Comparison of ENCODE assay signal across 7 mouse cellular contexts in genomic region chr12:71217866-71218522, GRCm38 (mm10).
A peak's percentile ranks its signal among the peaks of the same experiment; 100 is the strongest.
DNase-seq lines count a peak whose midpoint lies in the region; ATAC-seq lines count a peak whose summit lies in the region.

No protein-coding gene starts in this region.

- H3K27me3 ChIP-seq in midbrain, embryonic 16.5 days (ENCODE audit: control insufficient read depth, insufficient read depth, low read depth, low read length), result no peaks in the 10 kb centered on the region
- H3K27me3 ChIP-seq in midbrain, embryonic 10.5 days (ENCODE audit: low read depth, poor library complexity, severe bottlenecking), result no peaks in the 10 kb centered on the region
- H3K27me3 ChIP-seq in limb, embryonic 15.5 days, result no peaks in the 10 kb centered on the region

- no peak overlapping the region for H3K27ac ChIP-seq in midbrain, embryonic 16.5 days (ENCODE audit: low read length)
- H3K27ac ChIP-seq in midbrain, embryonic 10.5 days (replicated peaks), result no peak overlapping the region
- H3K27ac ChIP-seq in limb, embryonic 15.5 days, result no peak overlapping the region

- H3K4me3 ChIP-seq in midbrain, embryonic 16.5 days (ENCODE audit: low read depth, low read length), result no peak overlapping the region
- no peak overlapping the region for H3K4me3 ChIP-seq in midbrain, embryonic 10.5 days
- no peak overlapping the region for H3K4me3 ChIP-seq in limb, embryonic 15.5 days

- H3K9me3 ChIP-seq in midbrain, embryonic 16.5 days (replicated peaks; ENCODE audit: control insufficient read depth, low read length, poor library complexity, severe bottlenecking), result no peaks in the 10 kb centered on the region
- H3K9me3 ChIP-seq in midbrain, embryonic 10.5 days (replicated peaks), result no peaks in the 10 kb centered on the region
- no peaks in the 10 kb centered on the region for H3K9me3 ChIP-seq in limb, embryonic 15.5 days

- H3K9ac ChIP-seq in midbrain, embryonic 16.5 days (ENCODE audit: low read depth, low read length), result no peak overlapping the region
- H3K9ac ChIP-seq in limb, embryonic 15.5 days, result no peak overlapping the region

- no peak overlapping the region for H3K4me2 ChIP-seq in midbrain, embryonic 16.5 days (ENCODE audit: low read length)
- H3K4me2 ChIP-seq in limb, embryonic 15.5 days, result no peak overlapping the region

- H3K36me3 ChIP-seq in midbrain, embryonic 16.5 days (ENCODE audit: control insufficient read depth, insufficient read depth, low read length), result 0 out of 2 replicates have a peak, but pooled peaks cover 2% of the 10 kb centered on the region
- H3K36me3 ChIP-seq in midbrain, embryonic 10.5 days, result peaks cover 86% of the 10 kb centered on the region
- peaks cover 12% of the 10 kb centered on the region; the same call in 1 of the 2 replicates for H3K36me3 ChIP-seq in limb, embryonic 15.5 days

- no peaks in the 10 kb centered on the region for H3K4me1 ChIP-seq in midbrain, embryonic 16.5 days (ENCODE audit: control insufficient read depth, insufficient read depth, low read length)
- no peaks in the 10 kb centered on the region for H3K4me1 ChIP-seq in midbrain, embryonic 10.5 days
- H3K4me1 ChIP-seq in limb, embryonic 15.5 days, result peaks cover 13% of the 10 kb centered on the region

- no peak for DNase-seq in midbrain, embryonic 10.5 days (ENCODE audit: low spot score)
- peak; percentile 22 for DNase-seq in heart, adult 8-10 months (ENCODE audit: low spot score)
- no peak for DNase-seq in spleen, postnatal 14 days (ENCODE audit: low spot score in 2 of 2)
- no peak for DNase-seq in embryo, embryonic 9.5 days (ENCODE audit: extremely low spot score)

- ATAC-seq in midbrain, embryonic 16.5 days, result peak; percentile 36; the same call in 1 of the 2 replicates
- 0 out of 2 replicates have a peak, but pooled peaks have one; percentile 20 for ATAC-seq in cerebellum, adult (ENCODE audit: insufficient number of reproducible peaks, low FRiP score, low TSS enrichment)
- ATAC-seq in limb, embryonic 15.5 days (ENCODE audit: insufficient number of reproducible peaks, low FRiP score, low TSS enrichment, low read depth), result 0 out of 2 replicates have a peak, but pooled peaks have one; percentile 24

- WGBS in midbrain, embryonic 16.5 days, result 79% methylated on average over 6 of the region's 6 CpGs
- WGBS in midbrain, embryonic 10.5 days, result 91% methylated on average over 6 of the region's 6 CpGs
- 65% methylated on average over 6 of the region's 6 CpGs for WGBS in limb, embryonic 15.5 days
